Mouse (Mus musculus): Measurements from ENCODE around the gene Ifnar2. TPM values are rescaled to one million over a fixed set of nuclear protein-coding genes. Genes with fewer than 3 reads are reported as not detected.

The Ifnar2 gene
- polyA plus RNA-seq, 1 experiment from 2014 or later: 39.5 TPM

- Histone ChIP-seq H3K27me3 (no peaks in the 10 kb centered on the region), H3K36me3 (no peaks in the 10 kb centered on the region), H3K27ac (replicated peaks) (no peak overlapping the region), H3K4me1 (replicated peaks) (no peaks in the 10 kb centered on the region), H3K4me3 (no peak overlapping the region), H3K9ac (no peak overlapping the region), H3K9me3 (no peaks in the 10 kb centered on the region), H3K4me2 (no peak overlapping the region)
- no peak for ATAC-seq (ENCODE audit: low FRiP score, low read depth)
- WGBS: 68% methylated on average over 7 of the region's 7 CpGs
Observed at GRCm38 (mm10) chr16:91441366-91441765, 68.8 kb downstream of the Ifnar2 start.

- no peak overlapping the region for H3K9ac ChIP-seq
- no peaks in the 10 kb centered on the region for H3K36me3 ChIP-seq
- H3K9me3 ChIP-seq: no peaks in the 10 kb centered on the region
- H3K27ac ChIP-seq (replicated peaks): no peak overlapping the region
- no peaks in the 10 kb centered on the region for H3K4me1 ChIP-seq (replicated peaks)
- no peak for ATAC-seq (ENCODE audit: low FRiP score, low read depth)
- H3K4me2 ChIP-seq: no peak overlapping the region
- no peaks in the 10 kb centered on the region for H3K27me3 ChIP-seq
- WGBS: 84% methylated on average over 7 of the region's 7 CpGs
- no peak overlapping the region for H3K4me3 ChIP-seq
Observed at GRCm38 (mm10) chr16:91441811-91442240, 69.2 kb downstream of the Ifnar2 start.

- no peak overlapping the region for H3K9ac ChIP-seq
- H3K36me3 ChIP-seq: no peaks in the 10 kb centered on the region
- no peak overlapping the region for H3K4me2 ChIP-seq
- H3K27me3 ChIP-seq: no peaks in the 10 kb centered on the region
- H3K9me3 ChIP-seq: no peaks in the 10 kb centered on the region
- 76% methylated on average over 4 of the region's 4 CpGs for WGBS
- H3K4me1 ChIP-seq (replicated peaks): no peaks in the 10 kb centered on the region
- ATAC-seq (ENCODE audit: low FRiP score, low read depth): no peak
- H3K27ac ChIP-seq (replicated peaks): no peak overlapping the region
- H3K4me3 ChIP-seq: no peak overlapping the region
Observed at GRCm38 (mm10) chr16:91442446-91442845, 69.9 kb downstream of the Ifnar2 start.

GRCm38 (mm10) chr16:91443211-91443611 is 70.6 kb downstream of the Ifnar2 start:
- WGBS: 84% methylated on average over 8 of the region's 8 CpGs
- H3K9ac ChIP-seq: no peak overlapping the region

GRCm38 (mm10) chr16:91444847-91445246 is 72.3 kb downstream of the Ifnar2 start:
- H3K4me1 ChIP-seq (replicated peaks): no peaks in the 10 kb centered on the region
- H3K4me2 ChIP-seq: no peak overlapping the region
- H3K36me3 ChIP-seq: no peaks in the 10 kb centered on the region
- H3K9me3 ChIP-seq: no peaks in the 10 kb centered on the region
- no peaks in the 10 kb centered on the region for H3K27me3 ChIP-seq
- WGBS: 86% methylated on average over 4 of the region's 4 CpGs
- ATAC-seq (ENCODE audit: low FRiP score, low read depth): no peak
- no peak overlapping the region for H3K9ac ChIP-seq
- no peak overlapping the region for H3K4me3 ChIP-seq
- no peak overlapping the region for H3K27ac ChIP-seq (replicated peaks)

More at GRCm38 (mm10) chr16:91443211-91443611, 70.6 kb downstream of the Ifnar2 start:
- Histone ChIP-seq H3K4me1 (replicated peaks) (no peaks in the 10 kb centered on the region), H3K27me3 (no peaks in the 10 kb centered on the region), H3K27ac (replicated peaks) (no peak overlapping the region), H3K4me2 (no peak overlapping the region), H3K4me3 (no peak overlapping the region), H3K9me3 (no peaks in the 10 kb centered on the region), H3K36me3 (no peaks in the 10 kb centered on the region)
- no peak for ATAC-seq (ENCODE audit: low FRiP score, low read depth)

- no peak overlapping the region for H3K4me3 ChIP-seq
- H3K36me3 ChIP-seq: no peaks in the 10 kb centered on the region
- no peak for ATAC-seq (ENCODE audit: low FRiP score, low read depth)
- WGBS: 83% methylated on average over 5 of the region's 5 CpGs
- no peaks in the 10 kb centered on the region for H3K4me1 ChIP-seq (replicated peaks)
- no peaks in the 10 kb centered on the region for H3K27me3 ChIP-seq
- H3K4me2 ChIP-seq: no peak overlapping the region
- no peaks in the 10 kb centered on the region for H3K9me3 ChIP-seq
- no peak overlapping the region for H3K27ac ChIP-seq (replicated peaks)
- no peak overlapping the region for H3K9ac ChIP-seq
Observed at GRCm38 (mm10) chr16:91445566-91445965, 73.0 kb downstream of the Ifnar2 start.

GRCm38 (mm10) chr16:91446778-91447511 is 74.4 kb downstream of the Ifnar2 start:
- Histone ChIP-seq H3K9me3 (no peaks in the 10 kb centered on the region), H3K36me3 (no peaks in the 10 kb centered on the region), H3K27ac (replicated peaks) (no peak overlapping the region), H3K4me2 (no peak overlapping the region), H3K4me3 (no peak overlapping the region), H3K4me1 (replicated peaks) (no peaks in the 10 kb centered on the region), H3K9ac (no peak overlapping the region), H3K27me3 (no peaks in the 10 kb centered on the region)
- no peak for ATAC-seq (ENCODE audit: low FRiP score, low read depth)
- 76% methylated on average over 8 of the region's 8 CpGs for WGBS

- no peak for ATAC-seq (ENCODE audit: low FRiP score, low read depth)
- Histone ChIP-seq H3K9ac (no peak overlapping the region), H3K4me2 (no peak overlapping the region), H3K27ac (replicated peaks) (no peak overlapping the region), H3K36me3 (no peaks in the 10 kb centered on the region), H3K4me1 (replicated peaks) (no peaks in the 10 kb centered on the region), H3K27me3 (no peaks in the 10 kb centered on the region), H3K4me3 (no peak overlapping the region), H3K9me3 (no peaks in the 10 kb centered on the region)
- 86% methylated on average over 6 of the region's 6 CpGs for WGBS
Observed at GRCm38 (mm10) chr16:91447512-91447900, 74.9 kb downstream of the Ifnar2 start.

GRCm38 (mm10) chr16:91448088-91448487 is 75.5 kb downstream of the Ifnar2 start:
- no peak overlapping the region for H3K4me3 ChIP-seq
- no peak overlapping the region for H3K4me2 ChIP-seq
- H3K27me3 ChIP-seq: no peaks in the 10 kb centered on the region
- no peak overlapping the region for H3K27ac ChIP-seq (replicated peaks)
- H3K4me1 ChIP-seq (replicated peaks): no peaks in the 10 kb centered on the region
- no peak for ATAC-seq (ENCODE audit: low FRiP score, low read depth)
- 95% methylated on average over 5 of the region's 5 CpGs for WGBS
- H3K9me3 ChIP-seq: no peaks in the 10 kb centered on the region
- H3K9ac ChIP-seq: no peak overlapping the region
- H3K36me3 ChIP-seq: no peaks in the 10 kb centered on the region

- Histone ChIP-seq H3K4me2 (no peak overlapping the region), H3K4me1 (replicated peaks) (no peaks in the 10 kb centered on the region), H3K27ac (replicated peaks) (no peak overlapping the region), H3K36me3 (no peaks in the 10 kb centered on the region), H3K9me3 (no peaks in the 10 kb centered on the region), H3K27me3 (no peaks in the 10 kb centered on the region), H3K9ac (no peak overlapping the region), H3K4me3 (no peak overlapping the region)
- no peak for ATAC-seq (ENCODE audit: low FRiP score, low read depth)
- WGBS: 86% methylated on average over 7 of the region's 7 CpGs
Observed at GRCm38 (mm10) chr16:91448895-91449294, 76.3 kb downstream of the Ifnar2 start.

GRCm38 (mm10) chr16:91450137-91451064 is 77.8 kb downstream of the Ifnar2 start:
- Histone ChIP-seq H3K27ac (replicated peaks) (no peak overlapping the region), H3K4me3 (no peak overlapping the region), H3K9me3 (no peaks in the 10 kb centered on the region), H3K9ac (no peak overlapping the region), H3K27me3 (no peaks in the 10 kb centered on the region), H3K4me2 (no peak overlapping the region), H3K36me3 (no peaks in the 10 kb centered on the region), H3K4me1 (replicated peaks) (no peaks in the 10 kb centered on the region)
- no peak for ATAC-seq (ENCODE audit: low FRiP score, low read depth)
- 87% methylated on average over 12 of the region's 12 CpGs for WGBS

GRCm38 (mm10) chr16:91451949-91452348 is 79.4 kb downstream of the Ifnar2 start:
- no peak overlapping the region for H3K4me3 ChIP-seq
- H3K9ac ChIP-seq: no peak overlapping the region
- WGBS: 88% methylated on average over 2 of the region's 2 CpGs
- H3K36me3 ChIP-seq: no peaks in the 10 kb centered on the region
- no peak for ATAC-seq (ENCODE audit: low FRiP score, low read depth)
- no peaks in the 10 kb centered on the region for H3K27me3 ChIP-seq
- no peaks in the 10 kb centered on the region for H3K9me3 ChIP-seq
- H3K4me1 ChIP-seq (replicated peaks): no peaks in the 10 kb centered on the region
- no peak overlapping the region for H3K27ac ChIP-seq (replicated peaks)
- no peak overlapping the region for H3K4me2 ChIP-seq

All from hindbrain, embryonic 15.5 days (tissue).